Mouse (Mus musculus): ENCODE data around the gene Olfr398. TPM values are rescaled to one million over a fixed set of nuclear protein-coding genes. Genes with fewer than 3 reads are reported as not detected.

The Olfr398 gene
- not detected for total RNA-seq (2021)
- long read RNA-seq, experiment 1 = 0 reads
- long read RNA-seq, experiment 2 = 0 reads

DNA sequence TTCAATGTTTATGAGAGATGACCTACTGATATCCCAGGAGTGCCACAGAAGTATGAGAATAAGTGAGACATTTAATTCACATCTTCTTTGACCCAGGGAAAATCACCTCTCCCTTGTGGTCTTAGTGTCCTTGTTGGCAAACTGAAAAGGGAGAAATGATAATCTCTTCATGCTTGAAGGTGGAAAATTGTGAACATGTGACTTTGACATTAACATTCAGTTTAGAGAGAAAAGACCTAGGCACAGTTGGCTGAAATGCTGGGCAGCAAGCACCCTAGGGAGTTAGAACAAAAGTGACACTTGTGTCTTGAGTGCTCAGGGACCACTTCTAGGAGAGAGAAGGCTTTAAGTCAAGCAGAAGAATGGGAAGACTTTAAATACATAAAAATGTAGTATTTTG, at the start of gene Olfr398:
Olfr398 (minus strand) TSS at position 101 of the 400 bp plus-strand sequence.
- intact Hi-C loops (cut with DNase I; ENCODE audit: low total_unique reads) = no loop called here
- DNase-seq = no peak

DNA sequence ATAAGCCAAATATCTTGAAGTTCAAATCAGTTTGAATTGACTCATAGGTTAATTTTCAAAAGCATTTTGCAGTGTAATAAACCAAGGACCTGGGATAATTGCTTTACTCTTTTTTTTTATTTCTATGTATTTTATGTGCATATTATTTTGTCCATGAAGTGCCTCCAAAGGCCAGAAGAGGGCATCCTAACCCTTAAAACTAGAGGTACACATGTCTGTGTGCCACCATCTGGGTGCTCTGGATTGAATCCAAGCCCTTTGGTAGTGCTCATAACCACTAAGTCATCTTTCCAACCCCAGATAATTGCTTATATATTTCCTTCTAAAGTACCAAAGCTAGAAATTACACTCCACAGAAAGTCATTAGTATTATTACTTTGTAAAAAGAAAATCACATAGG, 2.9 kb upstream of the Olfr398 start:
- intact Hi-C loops (cut with DNase I; ENCODE audit: low total_unique reads) = no loop called here
- DNase-seq = no peak

DNA sequence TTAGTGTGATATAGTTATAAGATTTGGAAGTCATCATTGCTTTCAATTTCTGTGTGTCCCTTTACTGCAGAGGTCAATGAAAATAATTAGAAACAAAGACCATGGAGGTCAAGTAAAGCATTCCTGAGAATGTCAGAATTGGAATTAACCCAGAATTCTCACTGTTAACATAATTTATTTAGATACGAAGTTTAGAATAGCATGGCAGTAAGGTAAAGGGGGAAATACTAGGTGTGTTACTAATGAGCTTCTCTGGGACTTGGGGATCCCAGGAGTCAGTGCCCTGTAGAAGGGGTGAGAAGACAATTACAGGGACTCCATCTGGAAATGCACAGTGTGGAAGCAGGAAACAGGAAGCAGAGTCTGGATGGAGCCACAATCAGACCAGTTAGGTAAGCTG, 29.7 kb downstream of the Olfr398 start, which contains the start of gene Olfr397:
Olfr397 (plus strand) TSS at position 301 of the 400 bp plus-strand sequence.
- no peak for DNase-seq
- intact Hi-C loops (cut with DNase I; ENCODE audit: low total_unique reads) = no loop called here

DNA sequence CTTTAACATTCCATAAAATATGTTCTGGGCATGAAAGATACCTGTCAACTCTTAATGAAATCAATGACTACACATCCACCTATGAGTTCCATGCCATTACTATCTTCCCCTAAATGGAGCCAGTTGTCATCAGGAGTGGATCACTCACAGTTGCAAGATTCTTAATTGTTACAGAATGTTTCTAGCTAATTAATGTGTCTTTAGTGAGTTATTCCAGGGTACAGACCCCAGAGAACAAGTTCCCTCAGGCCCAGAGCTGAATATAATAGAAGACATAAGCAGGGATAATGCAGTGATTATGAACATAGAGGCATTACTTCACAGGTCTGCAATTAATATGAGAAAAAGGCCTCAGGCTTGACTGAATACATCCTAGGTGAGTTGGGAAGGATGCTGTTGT, 53.8 kb downstream of the Olfr398 start, which contains the start of gene Olfr23:
Olfr23 (plus strand) TSS at position 301 of the 400 bp plus-strand sequence.
- intact Hi-C loops (cut with DNase I; ENCODE audit: low total_unique reads) = no loop called here
- DNase-seq = no peak

Other genes with a start within 250 kb of the Olfr398 start
- gene Olfr389, start 209.7 kb downstream of the Olfr398 start, total RNA-seq (2021) = not detected
- gene Olfr390, start 207.4 kb downstream of the Olfr398 start, total RNA-seq (2021) = not detected
- not detected for gene Olfr391-ps, start 187.4 kb downstream of the Olfr398 start, total RNA-seq (2021)
- not detected for gene Olfr392, start 173.4 kb downstream of the Olfr398 start, total RNA-seq (2021)
- not detected for gene Olfr393, start 139.0 kb downstream of the Olfr398 start, total RNA-seq (2021)
- not detected for gene Olfr394, start 99.6 kb downstream of the Olfr398 start, total RNA-seq (2021)
- gene Olfr395, start 81.1 kb downstream of the Olfr398 start, total RNA-seq (2021) = not detected
- gene Olfr23, start 53.7 kb downstream of the Olfr398 start, total RNA-seq (2021) = not detected
- not detected for gene Olfr397, start 29.6 kb downstream of the Olfr398 start, total RNA-seq (2021)
- gene Olfr139, start 66.1 kb upstream of the Olfr398 start, total RNA-seq (2021) = not detected
- gene Olfr399, start 66.2 kb upstream of the Olfr398 start, total RNA-seq (2021) = not detected
- not detected for gene Zfp616, start 79.5 kb upstream of the Olfr398 start, total RNA-seq (2021)
- gene Olfr401, start 123.3 kb upstream of the Olfr398 start, total RNA-seq (2021) = not detected
- gene Olfr402, start 163.1 kb upstream of the Olfr398 start, total RNA-seq (2021) = not detected
- not detected for gene Olfr403, start 195.8 kb upstream of the Olfr398 start, total RNA-seq (2021)
- not detected for gene Olfr43, start 221.0 kb upstream of the Olfr398 start, total RNA-seq (2021)